14 mouse cellular contexts compared by ENCODE assay signal in genomic region chr7:136895356-136895755, GRCm38 (mm10). TPM values are rescaled to one million over a fixed set of nuclear protein-coding genes. Genes with fewer than 3 reads are reported as not detected.
DNase-seq lines count a peak whose midpoint lies in the region; ATAC-seq and TF ChIP-seq lines count a peak whose summit lies in the region.
"Had no signal": no experiment of that assay in that cellular context is flagged by ENCODE, and none has a peak within 500 bp of the region (broad histone marks: within the 10 kb centered on the region; RNA-seq: fewer than 3 reads in every experiment).

No protein-coding gene starts in this region.

- TF ChIP-seq CTCF in gastrocnemius, adult 2 months (IDR thresholded peaks at IDR 0.05): no peak
- no peak for TF ChIP-seq CTCF in G1E (IDR thresholded peaks at IDR 0.05; ENCODE audit: low read depth, low read length)

- DNase-seq in gastrocnemius, adult 2 months: no peak
- no peak for DNase-seq in gastrocnemius, adult 8-10 months (ENCODE audit: low spot score in 2 of 2)
- no peak for DNase-seq in limb, embryonic 10.5 days (ENCODE audit: low spot score)
- DNase-seq in G1E (ENCODE audit: low spot score): no peak
- DNase-seq in liver, embryonic 11.5 days (ENCODE audit: low spot score): peak; percentile 31
- no peak for DNase-seq in frontal cortex, adult 2 months (ENCODE audit: extremely low spot score in 1 of 2, low spot score in 1 of 2)
- DNase-seq in left cerebral cortex, postnatal 4 days: no peak
- DNase-seq: B cell, adult 2 months; gastrocnemius, postnatal 36 days; layer of hippocampus, adult 9-11 months had no signal

- H3K27ac ChIP-seq in gastrocnemius, adult 2 months: peak overlapping the region; percentile 89
- H3K27ac ChIP-seq in limb, embryonic 12.5 days: no peak overlapping the region
- no peak overlapping the region for H3K27ac ChIP-seq in limb, embryonic 10.5 days
- H3K27ac ChIP-seq in liver, embryonic 11.5 days (ENCODE audit: low read depth, low read length): peak overlapping the region; percentile 21; the same call in 1 of the 2 replicates
- H3K27ac ChIP-seq: forebrain, embryonic 12.5 days had no signal

- H3K4me1 ChIP-seq in limb, embryonic 12.5 days (replicated peaks): peaks cover 25% of the 10 kb centered on the region
- H3K4me1 ChIP-seq in limb, embryonic 10.5 days: peaks cover 28% of the 10 kb centered on the region
- peaks cover 10% of the 10 kb centered on the region for H3K4me1 ChIP-seq in G1E (ENCODE audit: insufficient read depth, low read depth, low read length)
- peaks cover 14% of the 10 kb centered on the region for H3K4me1 ChIP-seq in liver, embryonic 11.5 days (replicated peaks; ENCODE audit: control insufficient read depth, insufficient read depth, low read length)

- peak overlapping the region; percentile 60; the same call in 1 of the 2 replicates for H3K4me2 ChIP-seq in limb, embryonic 12.5 days
- peak overlapping the region; percentile 81 for H3K4me2 ChIP-seq in liver, embryonic 11.5 days

- H3K36me3 ChIP-seq in limb, embryonic 12.5 days: no peaks in the 10 kb centered on the region
- no peaks in the 10 kb centered on the region for H3K36me3 ChIP-seq in limb, embryonic 10.5 days
- H3K36me3 ChIP-seq in G1E (replicated peaks): no peaks in the 10 kb centered on the region
- H3K36me3 ChIP-seq in liver, embryonic 11.5 days (ENCODE audit: control insufficient read depth, insufficient read depth, low read length): no peaks in the 10 kb centered on the region
- H3K36me3 ChIP-seq: forebrain, embryonic 12.5 days; liver, embryonic 15.5 days had no signal

- peak overlapping the region; percentile 71 for H3K4me3 ChIP-seq in gastrocnemius, adult 2 months
- no peak overlapping the region for H3K4me3 ChIP-seq in limb, embryonic 12.5 days (replicated peaks)
- no peak overlapping the region for H3K4me3 ChIP-seq in limb, embryonic 10.5 days
- peak overlapping the region; percentile 70; the same call in 1 of the 2 replicates for H3K4me3 ChIP-seq in G1E (ENCODE audit: low read depth, low read length)
- peak overlapping the region; percentile 54; the same call in 1 of the 2 replicates for H3K4me3 ChIP-seq in liver, embryonic 11.5 days (ENCODE audit: low read depth, low read length)
- H3K4me3 ChIP-seq: myocyte had no signal

- WGBS in limb, embryonic 12.5 days: 94% methylated on average over 1 of the region's 1 CpGs
- WGBS in limb, embryonic 10.5 days: 91% methylated on average over 1 of the region's 1 CpGs
- 72% methylated on average over 1 of the region's 1 CpGs for WGBS in liver, embryonic 11.5 days

- intact Hi-C loops in gastrocnemius, adult 2 months (cut with DNase I): loop anchor here (10.0 kb wide), 1 partner anchor 549 kb away; no protein-coding TSS in a partner anchor
- intact Hi-C loops in left cerebral cortex, postnatal 4 days (cut with DNase I): no loop called here

- H3K27me3 ChIP-seq in limb, embryonic 12.5 days: no peaks in the 10 kb centered on the region
- no peaks in the 10 kb centered on the region for H3K27me3 ChIP-seq in limb, embryonic 10.5 days (ENCODE audit: low read depth, poor library complexity, severe bottlenecking)
- H3K27me3 ChIP-seq in G1E (ENCODE audit: insufficient read depth, low read length): no peaks in the 10 kb centered on the region
- no peaks in the 10 kb centered on the region for H3K27me3 ChIP-seq in liver, embryonic 11.5 days (replicated peaks; ENCODE audit: control insufficient read depth, insufficient read depth, low read length)
- H3K27me3 ChIP-seq: forebrain, embryonic 12.5 days; liver, embryonic 15.5 days had no signal

- H3K9ac ChIP-seq in limb, embryonic 12.5 days (replicated peaks): no peak overlapping the region
- H3K9ac ChIP-seq in liver, embryonic 11.5 days (ENCODE audit: low read depth, low read length): peak overlapping the region; percentile 75
- H3K9ac ChIP-seq: forebrain, embryonic 12.5 days had no signal

- no peak for ATAC-seq in limb, embryonic 12.5 days (ENCODE audit: insufficient number of reproducible peaks, insufficient read depth, low FRiP score, low TSS enrichment, low read depth)
- ATAC-seq in G1E (ENCODE audit: extremely low read depth, insufficient number of reproducible peaks, low FRiP score, poor library complexity, severe bottlenecking): no peak
- no peak for ATAC-seq in liver, embryonic 11.5 days (replicated peaks; ENCODE audit: low FRiP score)

- 0 out of 2 replicates have a peak, but pooled peaks cover 2% of the 10 kb centered on the region for H3K9me3 ChIP-seq in limb, embryonic 12.5 days
- no peaks in the 10 kb centered on the region for H3K9me3 ChIP-seq in limb, embryonic 10.5 days (replicated peaks)
- H3K9me3 ChIP-seq in G1E (replicated peaks): peaks cover 24% of the 10 kb centered on the region
- no peaks in the 10 kb centered on the region for H3K9me3 ChIP-seq in liver, embryonic 11.5 days (ENCODE audit: control insufficient read depth, low read length)
- H3K9me3 ChIP-seq: forebrain, embryonic 12.5 days; liver, embryonic 15.5 days had no signal

RNA-seq across cellular contexts. Expression of gene Mgmt, which starts 0.9 kb away (rescaled TPM):
- 1 to 10 TPM; 2.4 TPM for total RNA-seq in gastrocnemius, adult 2 months (2021)
- 1 to 10 TPM; 2.9 to 4.1 (median 3.6) TPM for total RNA-seq in gastrocnemius, adult 8-10 months (2022)
- polyA plus RNA-seq in limb, embryonic 12.5 days (2016; fragmentation: Nextera tagmentation; extraction: Ambion mirVana): 5.3 and 5.8 TPM in 2 replicates
- polyA plus RNA-seq in limb, embryonic 10.5 days (2016; fragmentation: Nextera tagmentation; extraction: Ambion mirVana): 4.2 and 4.5 TPM in 2 replicates
- total RNA-seq in G1E (2014; fragmentation: Nextera tagmentation) (1.1 and 2.2 TPM in 2 replicates), G1E (2017) (1.1 and 1.6 TPM in 2 replicates)
- 2.2 and 3.3 TPM in 2 replicates for polyA plus RNA-seq in G1E (2012)
- polyA plus RNA-seq in liver, embryonic 11.5 days (2014; fragmentation: Nextera tagmentation; extraction: Ambion mirVana): 5.9 and 6.5 TPM in 2 replicates
- polyA plus RNA-seq in frontal cortex, adult 2 months (2012; rRNA removed): 0.52 and 0.61 TPM in 2 replicates
- under 1 TPM; 0.50 to 0.64 TPM for total RNA-seq in left cerebral cortex, postnatal 4 days (2021)

Comparison
In these comparisons a context has a peak if more than half of its experiments do, and no peak if none do; other contexts are left out.
1. H3K27ac ChIP-seq: peak in gastrocnemius, adult 2 months (single experiment) and liver, embryonic 11.5 days (single experiment); none in limb, embryonic 12.5 days (single experiment) and limb, embryonic 10.5 days (single experiment).
2. H3K4me3 ChIP-seq: peak in gastrocnemius, adult 2 months (single experiment), G1E (single experiment) and liver, embryonic 11.5 days (single experiment); none in limb, embryonic 12.5 days (single experiment) and limb, embryonic 10.5 days (single experiment).